Mouse (Mus musculus): ENCODE measurements around the gene Fam19a5. TPM values are rescaled to one million over a fixed set of nuclear protein-coding genes. Genes with fewer than 3 reads are reported as not detected.

Gene Fam19a5
- total RNA-seq, 4 experiments from 2014 or later = 8.8 to 14.8 (median 11.6) TPM

GRCm38 (mm10) chr15:87597149-87597548 lies 53.0 kb downstream of the Fam19a5 start:
- peak; percentile 42 for DNase-seq

DNA sequence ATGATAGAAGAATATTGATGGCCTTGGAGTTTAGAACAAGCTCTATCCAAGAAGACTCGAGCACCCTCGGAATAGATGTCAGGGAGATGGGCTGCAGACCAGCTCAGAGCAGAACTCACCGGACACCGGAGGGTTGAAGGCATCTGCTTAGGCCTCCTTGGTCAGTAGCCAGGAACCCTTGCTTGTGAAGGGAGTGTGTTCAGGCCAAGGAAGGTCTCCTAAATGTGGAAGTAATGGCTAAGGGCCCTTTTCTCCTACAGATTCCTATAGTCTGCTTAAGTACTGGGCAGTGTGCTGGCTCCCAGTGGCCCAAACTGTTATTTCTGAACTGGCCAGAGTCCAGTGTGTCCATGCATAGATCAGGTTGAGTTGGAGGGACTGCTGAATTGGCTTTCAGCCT lies 53.7 kb downstream of the Fam19a5 start:
- no peak for DNase-seq

- DNase-seq = no peak
Measured at GRCm38 (mm10) chr15:87598636-87599035, 54.5 kb downstream of the Fam19a5 start.

DNA sequence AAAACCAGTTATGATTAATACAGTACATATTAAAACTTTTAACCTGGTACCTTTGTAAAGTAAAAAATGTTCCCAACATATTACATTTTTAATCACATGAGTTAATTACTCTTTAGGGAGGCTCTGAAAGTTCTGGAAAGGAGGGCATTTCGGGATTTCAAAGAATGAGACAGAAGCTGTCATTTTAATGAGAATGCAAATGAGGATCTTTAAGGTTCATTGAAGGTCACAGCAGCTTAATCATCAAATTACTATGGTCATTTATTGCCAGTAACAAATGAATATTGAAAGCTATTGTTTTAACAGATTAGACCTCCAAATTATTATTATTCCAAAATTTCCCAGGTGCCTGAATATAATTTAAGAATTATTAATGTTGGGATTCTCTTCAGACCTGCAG lies 59.2 kb downstream of the Fam19a5 start:
- no peak for DNase-seq

DNA sequence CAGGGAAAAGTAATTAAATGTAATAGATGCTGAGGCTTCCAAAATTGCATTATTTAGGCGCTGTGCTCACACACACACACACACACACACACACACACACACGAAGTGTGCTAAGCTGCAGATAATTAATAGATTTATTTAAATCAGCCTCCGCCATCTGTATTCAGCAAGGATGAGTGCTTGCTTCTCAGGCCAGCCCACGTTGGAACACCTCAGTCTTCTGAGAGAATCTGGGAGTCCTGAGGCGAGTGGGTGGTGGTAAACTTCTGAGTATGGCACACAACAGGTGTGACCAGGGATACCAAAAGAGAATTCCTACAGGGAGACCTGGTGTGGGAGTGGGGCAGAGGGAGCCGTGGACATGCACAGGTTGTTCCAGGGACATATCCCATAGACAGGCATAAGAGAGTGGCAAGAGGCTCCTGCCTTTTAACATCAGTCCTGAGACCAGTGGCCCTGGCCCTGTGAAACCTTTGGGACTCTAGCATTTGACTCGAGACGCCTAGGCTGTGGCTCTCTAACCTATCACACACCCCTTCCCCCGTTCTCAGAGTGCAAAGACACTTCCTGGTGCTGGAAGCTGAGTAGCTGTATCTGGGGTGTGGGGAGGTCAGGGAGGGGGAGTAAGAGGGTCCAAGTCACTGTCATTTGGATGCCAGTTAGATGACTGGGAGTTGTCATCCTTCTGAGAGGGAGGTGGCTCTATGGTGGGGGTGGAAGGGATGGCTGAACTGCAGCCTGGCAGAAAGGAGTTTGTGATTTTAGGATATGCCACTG lies 61.6 kb downstream of the Fam19a5 start:
- DNase-seq = no peak

DNA sequence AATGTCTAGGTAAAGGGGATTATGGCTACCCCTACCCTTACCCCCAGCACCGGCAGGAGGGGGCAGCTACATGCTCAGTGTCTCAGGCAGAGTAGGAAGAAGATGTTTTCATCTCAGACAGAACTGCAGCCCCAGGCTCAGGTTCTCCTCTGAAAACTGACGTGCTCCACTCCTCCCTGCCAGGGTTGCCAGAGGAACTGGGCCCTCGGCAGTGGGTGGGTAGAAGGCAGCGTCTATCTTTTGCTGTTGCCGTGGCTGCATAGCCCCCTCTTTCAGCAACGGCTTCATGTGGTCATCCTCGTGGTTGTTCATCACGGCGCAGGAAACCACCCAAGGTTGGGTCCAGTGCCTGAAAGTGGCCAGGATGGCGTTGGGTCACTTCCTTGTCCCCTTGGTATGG lies 62.6 kb downstream of the Fam19a5 start:
- DNase-seq = no peak

- DNase-seq = no peak
Measured at GRCm38 (mm10) chr15:87609236-87609635, 65.1 kb downstream of the Fam19a5 start.

DNA sequence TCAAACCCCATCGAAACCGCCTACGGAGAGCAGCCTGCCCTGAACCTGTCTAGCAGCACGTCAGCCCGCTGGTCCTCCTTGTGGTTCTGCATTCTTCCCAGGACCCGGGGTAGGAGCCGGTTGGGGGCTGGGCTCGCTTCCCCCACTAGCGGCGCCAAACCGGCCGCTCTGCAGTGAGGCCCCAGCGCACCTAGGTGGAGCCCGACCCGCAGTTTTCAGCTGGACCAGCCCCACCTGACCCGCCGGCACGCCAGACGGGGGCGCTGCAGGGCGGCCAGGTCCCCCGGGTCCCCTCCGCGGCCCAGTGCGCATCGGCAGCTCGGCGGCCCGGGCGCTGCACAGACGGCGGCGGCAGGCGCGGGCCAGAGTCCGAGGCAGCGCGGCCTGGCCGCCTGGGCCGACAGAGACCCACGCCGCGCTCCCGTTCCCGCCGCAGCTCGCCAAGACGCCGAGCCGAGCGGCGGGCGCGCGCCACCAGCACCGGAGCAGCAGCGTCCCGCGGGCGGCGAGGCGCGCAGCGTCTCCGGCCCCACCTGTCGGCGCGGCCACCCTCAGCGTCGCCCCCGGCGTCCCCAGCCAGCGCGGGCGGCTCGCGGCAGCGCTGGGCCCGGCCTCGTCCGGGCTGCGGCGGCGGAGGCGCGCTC lies 80.0 kb downstream of the Fam19a5 start:
- DNase-seq = peak; percentile 79

- no peak for DNase-seq
Measured at GRCm38 (mm10) chr15:87624610-87625091, 80.6 kb downstream of the Fam19a5 start.

- DNase-seq = peak; percentile 80
Measured at GRCm38 (mm10) chr15:87625236-87626023, 81.3 kb downstream of the Fam19a5 start.

- no peak for DNase-seq
Measured at GRCm38 (mm10) chr15:87635272-87635671, 91.2 kb downstream of the Fam19a5 start.

DNA sequence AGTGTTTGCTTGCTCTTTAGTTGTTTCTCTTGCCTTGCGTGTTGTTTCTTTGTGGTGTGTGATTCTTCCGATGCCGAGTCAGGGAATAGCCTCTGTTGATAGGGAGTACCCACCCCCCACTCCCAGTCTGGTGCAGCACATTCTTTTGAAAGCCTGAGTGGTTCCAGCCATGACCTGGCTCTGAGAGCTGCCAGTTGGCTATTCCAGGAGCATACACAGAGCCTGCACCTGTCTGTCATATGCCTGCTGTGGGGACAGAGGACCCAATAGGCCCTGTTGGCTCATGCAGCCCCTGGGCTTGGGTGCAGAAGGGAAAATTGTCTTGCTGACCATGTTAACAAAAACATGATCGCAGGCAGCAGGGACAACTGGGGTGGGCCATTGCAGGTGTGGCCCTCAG lies 92.3 kb downstream of the Fam19a5 start:
- DNase-seq = no peak

DNA sequence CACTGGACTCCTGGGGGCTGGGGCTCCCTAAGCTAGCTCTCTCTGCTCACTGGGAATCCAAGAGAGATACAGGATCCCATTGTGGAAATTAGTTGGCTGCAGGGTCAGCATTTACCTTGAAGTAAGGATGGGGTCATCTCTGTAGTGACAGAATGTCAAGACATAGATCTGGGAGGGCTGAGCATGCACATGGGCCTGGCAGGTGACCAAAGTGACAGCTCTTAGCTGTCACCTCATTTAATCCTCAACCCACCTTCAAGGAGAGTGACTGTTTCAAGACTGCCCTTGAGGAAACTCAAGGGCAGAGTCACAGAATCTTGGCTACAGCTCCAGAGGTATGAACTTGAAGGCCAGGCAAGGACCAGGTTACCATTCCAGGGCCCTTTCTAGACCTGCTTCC lies 93.1 kb downstream of the Fam19a5 start:
- DNase-seq = no peak

DNA sequence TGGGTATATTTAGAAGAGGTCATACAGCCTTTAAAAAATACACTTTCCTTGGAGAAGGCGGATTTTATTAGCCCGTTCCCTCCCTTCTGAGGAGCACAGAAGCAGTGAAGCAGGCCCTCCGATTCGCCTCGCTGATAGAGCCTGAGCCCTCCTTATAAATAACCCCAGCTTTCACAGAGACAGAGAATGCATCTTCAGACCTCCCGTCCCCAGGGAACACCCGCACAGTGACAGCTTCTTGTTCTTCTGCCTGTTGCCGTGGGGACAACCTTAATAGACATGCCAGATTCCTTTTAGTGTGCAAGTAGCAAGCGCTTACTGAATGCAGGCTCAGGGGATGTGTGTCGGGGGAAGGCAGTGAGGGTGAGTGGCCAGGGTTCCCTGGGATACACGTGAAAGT lies 94.2 kb downstream of the Fam19a5 start:
- DNase-seq = no peak

DNA sequence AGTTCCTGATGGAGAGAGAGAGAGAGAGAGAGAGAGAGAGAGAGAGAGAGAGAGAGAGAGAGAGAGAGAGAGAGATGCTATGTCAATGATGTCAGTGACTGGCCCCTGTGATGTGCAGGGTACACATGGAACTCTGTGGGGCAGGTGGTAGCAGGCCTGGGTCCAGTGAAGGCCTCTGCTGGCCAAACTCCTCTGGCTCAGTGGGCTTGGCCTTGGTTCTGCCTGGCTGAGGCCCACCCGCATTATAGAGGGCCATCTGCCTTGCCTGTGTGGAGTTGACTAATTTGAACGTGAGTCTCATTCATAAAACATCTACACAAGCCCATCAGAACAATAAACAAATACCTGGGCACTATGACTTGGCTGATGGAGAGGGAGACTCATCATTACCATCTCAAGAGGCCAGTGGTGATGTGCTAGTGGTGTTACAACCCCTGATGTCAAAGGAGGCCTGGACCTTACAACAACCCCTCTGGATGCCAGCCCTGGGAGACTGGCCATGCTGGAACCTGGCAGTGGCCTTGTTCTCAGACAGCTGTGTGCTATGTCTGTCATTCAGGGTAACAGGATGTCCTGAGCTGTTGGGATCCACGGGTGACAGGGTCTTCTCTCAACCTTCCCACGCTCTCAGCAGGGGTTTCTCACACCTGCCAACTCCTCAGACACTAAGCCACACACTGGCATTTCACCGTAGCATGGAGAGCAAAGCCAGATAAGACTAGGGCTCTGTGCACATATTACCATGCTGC lies 102.4 kb downstream of the Fam19a5 start:
- DNase-seq = no peak

GRCm38 (mm10) chr15:87649651-87650050 lies 105.6 kb downstream of the Fam19a5 start:
- peak; percentile 62 for DNase-seq

- peak; percentile 62 for DNase-seq
Measured at GRCm38 (mm10) chr15:87654551-87654950, 110.5 kb downstream of the Fam19a5 start.

GRCm38 (mm10) chr15:87656496-87657155 lies 112.5 kb downstream of the Fam19a5 start:
- no peak for DNase-seq

- peak; percentile 47 for DNase-seq
Measured at GRCm38 (mm10) chr15:87659729-87660128, 115.6 kb downstream of the Fam19a5 start.

DNA sequence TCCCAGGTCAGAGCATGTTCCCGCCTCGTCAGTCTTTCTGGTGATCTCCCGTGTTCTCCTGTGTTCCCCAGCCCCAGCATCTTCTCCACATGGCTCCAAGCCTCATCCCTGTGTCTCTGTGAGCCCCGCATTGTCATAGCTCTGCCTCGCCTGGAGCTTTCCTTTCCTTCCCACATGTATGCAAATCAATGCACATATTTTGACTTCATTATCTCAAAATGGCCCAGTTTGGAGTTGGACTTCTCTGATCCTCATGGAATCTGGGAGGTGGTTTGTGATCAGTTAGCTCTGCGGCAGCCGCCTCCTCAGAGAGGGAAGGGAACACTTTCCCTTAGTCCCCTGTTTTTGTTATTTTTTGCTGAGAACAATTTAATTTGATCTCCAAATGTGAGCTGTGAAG lies 117.9 kb downstream of the Fam19a5 start:
- DNase-seq = no peak

DNA sequence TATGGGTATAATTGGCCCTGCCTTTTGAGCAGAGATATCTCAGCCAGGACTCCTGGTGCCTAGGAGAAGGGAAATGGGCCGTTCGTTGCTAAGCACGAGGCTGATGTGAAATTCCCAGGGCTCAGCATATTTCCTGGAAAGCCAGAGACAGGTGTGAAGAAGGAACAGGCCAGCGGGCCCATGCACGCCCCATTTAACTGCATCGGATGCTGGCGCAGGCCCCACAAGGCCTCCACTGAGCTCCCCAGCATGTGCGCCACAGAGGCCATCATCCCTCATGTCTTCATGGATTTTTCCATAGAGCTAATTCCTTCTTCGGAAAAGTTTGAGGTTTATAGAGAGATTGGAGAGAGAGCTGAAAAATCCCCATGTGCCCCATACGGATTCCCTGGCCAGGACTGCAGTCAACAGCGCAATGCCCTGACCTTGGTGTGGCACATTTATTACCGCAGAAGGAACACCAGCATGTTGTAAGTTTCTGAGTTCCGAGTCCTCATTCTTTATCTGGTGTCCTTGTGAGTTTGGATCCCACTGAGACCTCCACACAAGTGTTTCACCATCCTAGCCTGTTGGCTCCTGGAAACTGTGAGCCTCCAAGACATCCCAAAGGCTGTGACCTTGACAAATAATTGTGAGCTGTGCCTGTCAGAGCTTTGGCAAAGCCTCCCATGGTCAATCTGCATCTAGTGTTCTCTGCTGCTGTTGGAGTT lies 122.1 kb downstream of the Fam19a5 start:
- DNase-seq = peak; percentile 71

Measured in adrenal gland, adult 8-10 months (tissue).